Mouse (Mus musculus): ENCODE data around the gene Erc2. TPM values are rescaled to one million over a fixed set of nuclear protein-coding genes. Genes with fewer than 3 reads are reported as not detected.

The Erc2 gene
- polyA plus RNA-seq, 2 experiments, result 0.52 to 0.99 TPM

DNA sequence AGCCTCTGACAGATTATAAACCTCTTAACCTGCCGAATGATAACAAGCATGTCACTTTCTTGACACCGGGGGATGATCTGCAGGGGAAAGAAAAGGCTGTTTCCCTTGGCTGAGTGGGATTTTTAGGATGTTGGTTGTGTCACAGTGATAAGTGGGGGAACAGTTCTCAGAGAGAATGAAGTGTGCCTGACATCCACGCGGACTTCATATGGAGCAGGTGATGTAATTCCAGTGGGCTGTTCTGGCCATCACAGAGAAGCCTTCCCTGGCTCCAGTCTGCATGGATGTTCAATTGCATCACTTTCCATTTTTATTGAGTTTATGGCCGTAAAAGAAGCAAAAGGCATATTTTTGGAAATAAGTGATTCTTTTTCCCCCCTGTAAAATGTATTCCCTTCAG, 279.5 kb downstream of the Erc2 start:
- no peak overlapping the region for H3K27ac ChIP-seq
- 53% methylated on average over 5 of the region's 5 CpGs for WGBS (ENCODE audit: insufficient replicate concordance)
- no peak overlapping the region for H3K4me3 ChIP-seq (ENCODE audit: insufficient read depth in 1 of 2, low read depth in 2 of 2, low read length in 2 of 2)
- H3K4me1 ChIP-seq (replicated peaks; ENCODE audit: control insufficient read depth in 2 of 2, insufficient read depth in 2 of 2, low read length in 1 of 2), result no peaks in the 10 kb centered on the region
- H3K4me2 ChIP-seq (ENCODE audit: low read depth), result no peak overlapping the region
- no peak for ATAC-seq (ENCODE audit: insufficient read depth)
- no peaks in the 10 kb centered on the region for H3K36me3 ChIP-seq (replicated peaks; ENCODE audit: control insufficient read depth, insufficient read depth, low read depth)
- H3K27me3 ChIP-seq (ENCODE audit: control insufficient read depth, insufficient read depth, low read length), result no peaks in the 10 kb centered on the region
- H3K9ac ChIP-seq (replicated peaks), result no peak overlapping the region
- TF ChIP-seq CTCF (IDR thresholded peaks at IDR 0.05; ENCODE audit: low read depth), result no peak
- TF ChIP-seq EP300 (IDR thresholded peaks at IDR 0.05; ENCODE audit: low read depth), result no peak
- DNase-seq (ENCODE audit: low read depth in 3 of 3, low spot score in 3 of 3), result no peak
- H3K9me3 ChIP-seq (ENCODE audit: control insufficient read depth, low read length), result no peaks in the 10 kb centered on the region

DNA sequence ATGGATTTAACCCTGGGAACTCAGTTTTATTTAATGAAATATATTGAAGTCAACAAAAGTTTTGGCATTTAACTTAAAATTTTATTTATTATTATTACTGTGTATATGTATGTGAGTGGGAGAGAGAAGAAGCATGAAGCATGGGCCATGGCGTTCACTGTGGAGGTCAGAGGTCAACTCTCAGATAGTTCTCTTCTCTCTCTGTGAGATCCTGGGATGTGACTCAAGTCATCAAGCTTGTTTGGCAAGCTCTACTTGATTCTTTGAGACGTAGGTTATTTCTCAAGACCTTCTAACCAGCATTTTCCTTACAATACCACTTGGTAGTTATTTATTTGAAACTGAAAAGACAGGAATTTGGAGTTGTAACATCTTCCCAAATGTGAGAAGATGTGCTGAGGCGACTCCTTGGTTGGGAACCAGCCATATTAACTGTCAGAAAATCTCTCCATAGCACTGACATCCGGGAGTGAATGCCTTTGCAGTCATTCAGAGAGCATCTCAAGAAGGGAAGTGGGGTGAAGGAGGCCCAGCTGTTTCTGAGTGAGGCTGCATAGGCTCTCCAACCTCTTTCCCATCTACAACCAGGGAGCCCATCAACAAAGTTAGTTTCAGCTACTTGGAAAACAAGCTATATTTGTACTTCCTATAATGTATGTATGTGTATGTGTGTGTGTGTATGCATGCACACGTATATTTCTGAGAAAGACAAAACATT, 299.6 kb downstream of the Erc2 start:
- ATAC-seq (ENCODE audit: insufficient read depth), result no peak
- Histone ChIP-seq H3K4me1 (replicated peaks; ENCODE audit: control insufficient read depth in 2 of 2, insufficient read depth in 2 of 2, low read length in 1 of 2) (no peaks in the 10 kb centered on the region), H3K4me3 (ENCODE audit: insufficient read depth in 1 of 2, low read depth in 2 of 2, low read length in 2 of 2) (no peak overlapping the region), H3K36me3 (replicated peaks; ENCODE audit: control insufficient read depth, insufficient read depth, low read depth) (no peaks in the 10 kb centered on the region), H3K27me3 (ENCODE audit: control insufficient read depth, insufficient read depth, low read length) (no peaks in the 10 kb centered on the region), H3K27ac (no peak overlapping the region), H3K9ac (replicated peaks) (no peak overlapping the region), H3K4me2 (ENCODE audit: low read depth) (no peak overlapping the region), H3K9me3 (ENCODE audit: control insufficient read depth, low read length) (no peaks in the 10 kb centered on the region)
- WGBS (ENCODE audit: insufficient replicate concordance), result 50% methylated on average over 5 of the region's 5 CpGs
- TF ChIP-seq EP300 (IDR thresholded peaks at IDR 0.05; ENCODE audit: low read depth) (no peak), CTCF (IDR thresholded peaks at IDR 0.05; ENCODE audit: low read depth) (no peak)
- DNase-seq (ENCODE audit: low read depth in 3 of 3, low spot score in 3 of 3), result no peak

DNA sequence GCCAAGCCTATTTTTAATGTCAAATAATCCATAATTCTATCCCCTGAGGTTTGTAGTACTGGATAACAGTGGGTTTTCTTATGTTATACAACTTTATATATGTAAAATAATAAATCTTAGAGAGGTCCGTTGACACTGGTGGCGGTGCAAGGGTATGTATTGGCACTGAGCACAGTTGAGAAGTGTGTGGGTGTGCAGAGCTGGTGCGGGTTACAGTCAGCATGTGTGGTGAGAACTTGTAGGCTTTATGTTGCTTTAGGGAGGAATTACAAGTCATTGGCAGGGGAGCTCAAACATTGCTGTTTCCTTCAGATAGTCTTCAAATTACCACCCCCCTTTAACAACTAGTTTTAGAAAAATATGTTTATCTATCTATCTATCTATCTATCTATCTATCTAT, 305.1 kb downstream of the Erc2 start:
- no peak overlapping the region for H3K27ac ChIP-seq
- H3K27me3 ChIP-seq (ENCODE audit: control insufficient read depth, insufficient read depth, low read length), result no peaks in the 10 kb centered on the region
- H3K9ac ChIP-seq (replicated peaks), result no peak overlapping the region
- ATAC-seq (ENCODE audit: insufficient read depth) (no peak), DNase-seq (ENCODE audit: low read depth in 3 of 3, low spot score in 3 of 3) (no peak)
- H3K4me1 ChIP-seq (replicated peaks; ENCODE audit: control insufficient read depth in 2 of 2, insufficient read depth in 2 of 2, low read length in 1 of 2), result no peaks in the 10 kb centered on the region
- TF ChIP-seq CTCF (IDR thresholded peaks at IDR 0.05; ENCODE audit: low read depth), result no peak
- TF ChIP-seq EP300 (IDR thresholded peaks at IDR 0.05; ENCODE audit: low read depth), result no peak
- H3K36me3 ChIP-seq (replicated peaks; ENCODE audit: control insufficient read depth, insufficient read depth, low read depth), result no peaks in the 10 kb centered on the region
- 67% methylated on average over 3 of the region's 3 CpGs for WGBS (ENCODE audit: insufficient replicate concordance)
- H3K4me3 ChIP-seq (ENCODE audit: insufficient read depth in 1 of 2, low read depth in 2 of 2, low read length in 2 of 2), result no peak overlapping the region
- no peak overlapping the region for H3K4me2 ChIP-seq (ENCODE audit: low read depth)
- H3K9me3 ChIP-seq (ENCODE audit: control insufficient read depth, low read length), result no peaks in the 10 kb centered on the region

DNA sequence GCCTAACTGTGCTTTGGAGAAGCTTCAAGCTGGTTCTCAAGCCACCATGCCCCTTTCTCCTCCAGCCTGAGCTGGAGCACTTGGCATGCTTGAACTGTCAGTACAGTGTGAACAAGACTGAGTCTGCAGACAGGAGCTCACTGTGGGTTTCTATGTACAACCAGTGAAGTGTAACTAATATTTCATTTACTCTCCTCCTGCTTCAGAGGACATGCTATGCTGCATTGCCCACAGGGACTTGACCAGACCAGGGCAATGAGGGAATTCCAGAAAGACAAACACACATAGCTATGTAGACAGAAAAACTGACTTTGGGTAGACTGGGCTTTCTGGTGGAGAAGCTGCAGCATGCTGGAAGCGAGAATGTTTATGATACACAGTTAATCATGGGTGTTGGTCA, 311.3 kb downstream of the Erc2 start:
- 28% methylated on average over 1 of the region's 1 CpGs for WGBS (ENCODE audit: insufficient replicate concordance)
- Histone ChIP-seq H3K9ac (replicated peaks) (no peak overlapping the region), H3K4me2 (ENCODE audit: low read depth) (no peak overlapping the region), H3K27ac (no peak overlapping the region), H3K4me3 (ENCODE audit: insufficient read depth in 1 of 2, low read depth in 2 of 2, low read length in 2 of 2) (no peak overlapping the region), H3K4me1 (replicated peaks; ENCODE audit: control insufficient read depth in 2 of 2, insufficient read depth in 2 of 2, low read length in 1 of 2) (no peaks in the 10 kb centered on the region), H3K36me3 (replicated peaks; ENCODE audit: control insufficient read depth, insufficient read depth, low read depth) (no peaks in the 10 kb centered on the region), H3K9me3 (ENCODE audit: control insufficient read depth, low read length) (no peaks in the 10 kb centered on the region), H3K27me3 (ENCODE audit: control insufficient read depth, insufficient read depth, low read length) (no peaks in the 10 kb centered on the region)
- ATAC-seq (ENCODE audit: insufficient read depth) (no peak), DNase-seq (ENCODE audit: low read depth in 3 of 3, low spot score in 3 of 3) (no peak)
- TF ChIP-seq CTCF (IDR thresholded peaks at IDR 0.05; ENCODE audit: low read depth), result no peak
- TF ChIP-seq EP300 (IDR thresholded peaks at IDR 0.05; ENCODE audit: low read depth), result no peak

DNA sequence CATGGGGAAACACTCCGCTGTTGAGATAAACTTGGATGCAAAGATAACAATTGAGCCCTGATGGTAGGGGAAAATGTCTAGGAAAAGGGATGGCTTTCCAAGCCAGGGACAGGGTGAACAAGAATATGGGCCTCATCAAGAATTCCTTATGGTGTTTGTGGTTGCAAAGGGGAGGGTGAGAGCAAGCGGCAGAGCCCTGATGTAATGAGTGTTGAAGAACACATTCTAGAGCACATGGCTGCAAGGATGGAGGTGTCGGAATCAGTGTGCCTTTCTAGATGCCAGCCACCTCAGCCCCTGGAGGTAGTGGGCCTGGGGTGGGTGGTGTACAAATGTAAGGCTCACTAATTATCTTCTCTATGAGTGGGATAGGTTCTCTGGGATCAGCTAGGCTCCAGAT, 313.5 kb downstream of the Erc2 start:
- DNase-seq (ENCODE audit: low read depth in 3 of 3, low spot score in 3 of 3) (no peak), ATAC-seq (ENCODE audit: insufficient read depth) (no peak)
- H3K4me3 ChIP-seq (ENCODE audit: insufficient read depth in 1 of 2, low read depth in 2 of 2, low read length in 2 of 2), result no peak overlapping the region
- no peak overlapping the region for H3K27ac ChIP-seq
- H3K36me3 ChIP-seq (replicated peaks; ENCODE audit: control insufficient read depth, insufficient read depth, low read depth), result no peaks in the 10 kb centered on the region
- H3K9me3 ChIP-seq (ENCODE audit: control insufficient read depth, low read length), result no peaks in the 10 kb centered on the region
- TF ChIP-seq EP300 (IDR thresholded peaks at IDR 0.05; ENCODE audit: low read depth) (no peak), CTCF (IDR thresholded peaks at IDR 0.05; ENCODE audit: low read depth) (no peak)
- no peaks in the 10 kb centered on the region for H3K27me3 ChIP-seq (ENCODE audit: control insufficient read depth, insufficient read depth, low read length)
- H3K4me1 ChIP-seq (replicated peaks; ENCODE audit: control insufficient read depth in 2 of 2, insufficient read depth in 2 of 2, low read length in 1 of 2), result no peaks in the 10 kb centered on the region
- 63% methylated on average over 3 of the region's 3 CpGs for WGBS (ENCODE audit: insufficient replicate concordance)
- no peak overlapping the region for H3K4me2 ChIP-seq (ENCODE audit: low read depth)
- no peak overlapping the region for H3K9ac ChIP-seq (replicated peaks)

Data from liver, embryonic 14.5 days (tissue).